Mouse (Mus musculus): ENCODE results near the gene Hoxd11.

DNA sequence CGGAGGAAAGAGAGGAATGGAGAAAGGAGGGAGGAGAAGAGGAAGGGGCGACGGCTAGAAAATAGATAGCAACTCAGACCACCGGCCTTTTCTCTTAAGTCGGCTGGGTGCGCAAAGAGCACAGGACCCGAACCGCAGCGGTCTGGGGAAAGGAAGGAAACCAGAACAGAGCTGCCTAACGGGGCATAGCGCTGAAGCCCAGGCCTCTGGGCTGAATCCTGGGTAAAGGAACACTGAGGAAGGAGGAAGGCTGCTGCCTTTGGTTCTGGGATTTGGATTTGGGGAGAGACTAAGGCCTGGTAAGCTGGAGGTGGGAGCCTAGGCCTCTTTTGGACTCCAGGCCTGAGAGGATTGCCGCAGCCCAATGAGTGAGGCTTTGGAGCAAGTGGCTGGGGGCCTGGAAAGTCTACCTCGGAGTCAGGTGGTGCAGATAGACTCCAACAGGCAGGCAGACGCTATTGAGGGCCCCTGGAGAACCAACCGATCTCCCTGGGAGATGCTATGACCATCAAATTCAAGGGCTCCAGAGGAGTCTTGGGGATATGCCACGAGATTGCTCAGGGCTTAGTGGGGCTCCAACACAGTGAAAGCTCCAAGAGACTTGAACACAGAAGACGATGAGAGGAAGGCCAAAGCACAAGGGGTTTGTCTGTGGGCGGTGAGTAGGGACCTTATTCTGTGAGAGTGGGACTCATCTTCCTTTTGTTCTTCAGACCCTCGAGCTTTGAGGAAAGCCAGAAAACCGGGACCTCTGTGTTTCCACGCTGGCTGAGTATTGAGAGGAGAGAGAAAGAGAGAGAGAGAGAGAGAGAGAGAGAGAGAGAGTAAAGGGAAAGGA lies 1.4 kb downstream of the Hoxd11 start:
- TF ChIP-seq POLR2A (IDR thresholded peaks at IDR 0.05; ENCODE audit: low read depth, low read length) (no peak), CTCF (IDR thresholded peaks at IDR 0.05; ENCODE audit: borderline replicate concordance, insufficient read depth, low read length) (no peak)
